Mouse (Mus musculus) left cerebral cortex, adult 2 months (tissue): ENCODE data around the gene Slc6a1. TPM values are rescaled to one million over a fixed set of nuclear protein-coding genes. Genes with fewer than 3 reads are reported as not detected.

Experiments used
- DNase-seq, 2 experiments: peaks; one replicate each; pipeline ENCODE4 v3.0.0; 2021 to 2022; ENCODE audit warnings: low spot score in 2 of 2, mixed read lengths in 1 of 2; ENCODE audit errors: extremely low spot score in 1 of 2
- H3K27ac ChIP-seq: fragments of 200-600 bp; 2 replicates; pipeline ENCODE4 v1.8.1; 2022
- H3K4me3 ChIP-seq: fragments of 200-600 bp; 2 replicates; pipeline ENCODE4 v1.8.1; 2022
- CTCF ChIP-seq: fragments of 200-600 bp; IDR thresholded peaks from 2 replicates; pipeline ENCODE4 v1.8.1; 2022; ENCODE audit warnings: antibody characterized with exemption, mild to moderate bottlenecking, moderate library complexity
- intact Hi-C: fragments of 180-260 bp; cut with DNase I; formaldehyde crosslinking; loops from one replicate; pipeline ENCODE4 v1.15.1; 2025
- total RNA-seq, 2 experiments: library from RNA; stranded (reverse); gene quantifications; 2 replicates each; pipeline ENCODE4 v1.2.3; 2021

Gene Slc6a1
- total RNA-seq, 2 experiments from 2014 or later = 292 to 305 TPM

DNA sequence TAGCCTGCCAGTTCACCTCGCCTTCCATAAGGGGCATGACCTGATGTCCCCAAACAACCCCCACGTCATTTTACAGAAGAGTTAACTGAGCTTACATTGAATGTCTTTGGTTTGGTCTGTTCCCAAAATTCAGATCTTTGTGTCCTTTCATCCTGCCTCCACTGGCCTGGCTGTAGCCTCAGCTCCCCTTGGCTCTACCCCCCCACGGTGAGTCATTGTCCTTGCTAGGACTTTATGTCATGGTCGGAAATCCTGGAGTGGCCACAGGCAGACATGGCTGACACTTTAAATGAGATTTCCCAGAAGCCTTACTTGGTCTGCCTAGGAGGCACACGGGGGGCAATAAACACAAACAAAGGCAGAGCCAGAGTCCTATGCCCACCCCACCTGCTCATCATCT lies 83.8 kb downstream of the Slc6a1 start:
- DNase-seq = no peak
- H3K4me3 ChIP-seq = no peak overlapping the region
- intact Hi-C loops = no loop called here
- H3K27ac ChIP-seq = no peak overlapping the region
- no peak for TF ChIP-seq CTCF

Other genes with a start within 250 kb of the Slc6a1 start
- 100 to 1,000 TPM; 729 to 754 TPM for gene Atp2b2, start 240.0 kb upstream of the Slc6a1 start, total RNA-seq
- 10 to 100 TPM; 75.3 to 84.5 TPM for gene Slc6a11, start 151.4 kb upstream of the Slc6a1 start, total RNA-seq
- gene Hrh1, start 115.3 kb downstream of the Slc6a1 start, total RNA-seq = 10 to 100 TPM; 24.2 to 25.6 TPM